Mouse (Mus musculus) CH12.LX (cell line): ENCODE measurements around the gene Zfp839. TPM values are rescaled to one million over a fixed set of nuclear protein-coding genes. Genes with fewer than 3 reads are reported as not detected.

Experiments
- DNase-seq: peaks from one replicate; pipeline ENCODE4 v3.0.0-alpha.2; 2013; ENCODE audit errors: extremely low read depth
- H3K27ac ChIP-seq: 2 replicates; pipeline ENCODE4 v1.5.1; 2012; ENCODE audit warnings: low read depth, mild to moderate bottlenecking, control low read depth, moderate library complexity; ENCODE audit not compliant: insufficient read depth
- H3K27me3 ChIP-seq: replicated peaks from 2 replicates; pipeline ENCODE3; 2012; ENCODE audit warnings: inconsistent platforms
- H3K36me3 ChIP-seq, 2 experiments: replicated peaks in 1 of 2; 2 replicates each; pipeline versions ENCODE3 to v1.6.1; 2012; ENCODE audit warnings: inconsistent platforms in 1 of 2, low read length in 1 of 2, mild to moderate bottlenecking in 1 of 2, mixed read lengths in 1 of 2, moderate library complexity in 1 of 2; ENCODE audit not compliant: control insufficient read depth in 1 of 2, insufficient read depth in 1 of 2
- H3K4me1 ChIP-seq, 2 experiments: 2 replicates each; pipeline ENCODE4 v1.6.1; 2012; ENCODE audit warnings: inconsistent platforms in 1 of 2, moderate library complexity in 1 of 2; ENCODE audit not compliant: insufficient read depth in 2 of 2, control insufficient read depth in 1 of 2
- H3K4me2 ChIP-seq: 2 replicates; pipeline ENCODE4 v1.6.1; 2012; ENCODE audit warnings: low read depth, mild to moderate bottlenecking, control low read depth; ENCODE audit not compliant: poor library complexity, insufficient read depth, severe bottlenecking
- H3K4me3 ChIP-seq, 3 experiments: fragments of 150-350 bp in 1 of 3; sonication (generic) in 1 of 3; replicated peaks in 1 of 3; 2 replicates each; pipeline versions ENCODE3 to v1.5.1; 2011 to 2012; ENCODE audit warnings: low read depth in 2 of 3, low read length in 2 of 3, mild to moderate bottlenecking in 2 of 3, moderate library complexity in 2 of 3, control low read depth in 1 of 3, improper control_type of control experiment in 1 of 3, inconsistent platforms in 1 of 3, mixed read lengths in 1 of 3; ENCODE audit not compliant: poor library complexity in 1 of 3
- H3K79me2 ChIP-seq: replicated peaks from 2 replicates; pipeline ENCODE4 v1.6.1; 2012; ENCODE audit warnings: mild to moderate bottlenecking, moderate library complexity; ENCODE audit not compliant: control insufficient read depth, poor library complexity, insufficient read depth, severe bottlenecking; ENCODE audit errors: extremely low read depth
- H3K9ac ChIP-seq: 2 replicates; pipeline ENCODE4 v1.6.1; 2012; ENCODE audit warnings: low read depth, mild to moderate bottlenecking, control low read depth, moderate library complexity; ENCODE audit not compliant: insufficient read depth
- H3K9me3 ChIP-seq: replicated peaks from 2 replicates; pipeline ENCODE3; 2012; ENCODE audit warnings: low read length, inconsistent platforms, mixed read lengths
- BHLHE40 ChIP-seq: IDR thresholded peaks from 2 replicates; pipeline ENCODE4 v1.6.1; 2011; ENCODE audit warnings: mild to moderate bottlenecking, low read depth, low read length, improper control_type of control experiment
- CHD1 ChIP-seq: IDR thresholded peaks from 2 replicates; pipeline ENCODE4 v1.6.1; 2012; ENCODE audit warnings: low read depth, low read length, improper control_type of control experiment, inconsistent platforms
- CHD2 ChIP-seq: IDR thresholded peaks from 2 replicates; pipeline ENCODE4 v1.6.1; 2011; ENCODE audit warnings: low read length, improper control_type of control experiment
- CTCF ChIP-seq, 2 experiments: IDR thresholded peaks in 1 of 2; conservative IDR thresholded peaks in 1 of 2; 2 replicates each; pipeline ENCODE4 v1.5.1; 2011 to 2012; ENCODE audit warnings: low read depth in 2 of 2, low read length in 2 of 2, improper control_type of control experiment in 1 of 2, inconsistent platforms in 1 of 2, mild to moderate bottlenecking in 1 of 2, moderate library complexity in 1 of 2
- E2F4 ChIP-seq: IDR thresholded peaks from 2 replicates; pipeline ENCODE4 v1.6.1; 2011; ENCODE audit warnings: low read depth, low read length, improper control_type of control experiment; ENCODE audit not compliant: insufficient replicate concordance
- ELF1 ChIP-seq: IDR thresholded peaks from 2 replicates; pipeline ENCODE4 v1.6.1; 2014; ENCODE audit warnings: low read depth, mild to moderate bottlenecking, inconsistent platforms, low read length, improper control_type of control experiment
- EP300 ChIP-seq: IDR thresholded peaks from 2 replicates; pipeline ENCODE4 v1.6.1; 2011; ENCODE audit warnings: low read length, improper control_type of control experiment
- ETS1 ChIP-seq: conservative IDR thresholded peaks from 2 replicates; pipeline ENCODE4 v1.6.1; 2012; ENCODE audit warnings: low read depth, mild to moderate bottlenecking, inconsistent platforms, low read length, improper control_type of control experiment, moderate library complexity
- GABPA ChIP-seq: IDR thresholded peaks from 2 replicates; pipeline ENCODE4 v1.6.1; 2012; ENCODE audit warnings: low read depth, low read length, improper control_type of control experiment, inconsistent platforms; ENCODE audit not compliant: insufficient replicate concordance
- HCFC1 ChIP-seq: IDR thresholded peaks from 2 replicates; pipeline ENCODE4 v1.6.1; 2012; ENCODE audit warnings: low read depth, mild to moderate bottlenecking, inconsistent platforms, low read length, improper control_type of control experiment
- IRF4 ChIP-seq: IDR thresholded peaks from 2 replicates; pipeline ENCODE4 v1.6.1; 2014; ENCODE audit warnings: low read depth, mild to moderate bottlenecking, inconsistent platforms, low read length, improper control_type of control experiment
- JUN ChIP-seq: IDR thresholded peaks from 2 replicates; pipeline ENCODE4 v1.6.1; 2011; ENCODE audit warnings: low read depth, mild to moderate bottlenecking, low read length, improper control_type of control experiment, moderate library complexity; ENCODE audit not compliant: insufficient read depth
- JUND ChIP-seq: conservative IDR thresholded peaks from 2 replicates; pipeline ENCODE4 v1.6.1; 2011; ENCODE audit warnings: low read depth, low read length, improper control_type of control experiment
- KAT2A ChIP-seq: IDR thresholded peaks from 2 replicates; pipeline ENCODE4 v1.6.1; 2012; ENCODE audit warnings: low read length, improper control_type of control experiment, inconsistent platforms; ENCODE audit not compliant: insufficient replicate concordance
- MAFK ChIP-seq: IDR thresholded peaks from 2 replicates; pipeline ENCODE4 v1.6.1; 2011; ENCODE audit warnings: low read length, improper control_type of control experiment; ENCODE audit not compliant: insufficient replicate concordance
- MAX ChIP-seq: IDR thresholded peaks from 2 replicates; pipeline ENCODE4 v1.6.1; 2011; ENCODE audit warnings: low read length, improper control_type of control experiment
- MAZ ChIP-seq: IDR thresholded peaks from 2 replicates; pipeline ENCODE4 v1.6.1; 2012; ENCODE audit warnings: low read depth, mild to moderate bottlenecking, inconsistent platforms, low read length, improper control_type of control experiment, moderate library complexity
- MEF2A ChIP-seq: IDR thresholded peaks from 2 replicates; pipeline ENCODE4 v1.6.1; 2014; ENCODE audit warnings: low read depth, mild to moderate bottlenecking, inconsistent platforms, low read length, improper control_type of control experiment, borderline replicate concordance
- MXI1 ChIP-seq: IDR thresholded peaks from 2 replicates; pipeline ENCODE4 v1.6.1; 2011; ENCODE audit warnings: mild to moderate bottlenecking, low read depth, low read length, improper control_type of control experiment
- MYC ChIP-seq: IDR thresholded peaks from 2 replicates; pipeline ENCODE4 v1.6.1; 2011; ENCODE audit warnings: low read depth, mild to moderate bottlenecking, improper control_type of control experiment, low read length
- NELFE ChIP-seq: IDR thresholded peaks from 2 replicates; pipeline ENCODE4 v1.6.1; 2011; ENCODE audit warnings: low read depth, low read length, improper control_type of control experiment
- NRF1 ChIP-seq: IDR thresholded peaks from 2 replicates; pipeline ENCODE4 v1.6.1; 2014; ENCODE audit warnings: low read depth, mild to moderate bottlenecking, inconsistent platforms, low read length, improper control_type of control experiment, moderate library complexity
- PAX5 ChIP-seq: IDR thresholded peaks from 2 replicates; pipeline ENCODE4 v1.6.1; 2012; ENCODE audit warnings: low read length, inconsistent platforms, mixed read lengths
- POLR2A ChIP-seq: IDR thresholded peaks from 2 replicates; pipeline ENCODE4 v1.6.1; 2011; ENCODE audit warnings: low read depth, mild to moderate bottlenecking, improper control_type of control experiment, low read length
- POLR2AphosphoS2 ChIP-seq: IDR thresholded peaks from 2 replicates; pipeline ENCODE4 v1.6.1; 2011; ENCODE audit warnings: low read depth, low read length, improper control_type of control experiment
- RAD21 ChIP-seq: IDR thresholded peaks from 2 replicates; pipeline ENCODE4 v1.6.1; 2011; ENCODE audit warnings: low read depth, mild to moderate bottlenecking, low read length, improper control_type of control experiment, moderate library complexity
- RCOR1 ChIP-seq: conservative IDR thresholded peaks from 2 replicates; pipeline ENCODE4 v1.6.1; 2012; ENCODE audit warnings: low read depth, mild to moderate bottlenecking, inconsistent platforms, low read length, improper control_type of control experiment
- SIN3A ChIP-seq: IDR thresholded peaks from 2 replicates; pipeline ENCODE4 v1.6.1; 2012; ENCODE audit warnings: low read length, improper control_type of control experiment, inconsistent platforms
- SMC3 ChIP-seq: IDR thresholded peaks from 2 replicates; pipeline ENCODE4 v1.6.1; 2011; ENCODE audit warnings: low read depth, low read length, improper control_type of control experiment
- TCF12 ChIP-seq: IDR thresholded peaks from 2 replicates; pipeline ENCODE4 v1.6.1; 2014; ENCODE audit warnings: low read depth, mild to moderate bottlenecking, inconsistent platforms, low read length, improper control_type of control experiment
- UBTF ChIP-seq: IDR thresholded peaks from 2 replicates; pipeline ENCODE4 v1.6.1; 2012; ENCODE audit warnings: low read depth, mild to moderate bottlenecking, inconsistent platforms, low read length, improper control_type of control experiment, moderate library complexity
- USF1 ChIP-seq: IDR thresholded peaks from 2 replicates; pipeline ENCODE4 v1.6.1; 2014; ENCODE audit warnings: low read depth, mild to moderate bottlenecking, inconsistent platforms, low read length, improper control_type of control experiment
- USF2 ChIP-seq: conservative IDR thresholded peaks from 2 replicates; pipeline ENCODE4 v1.6.1; 2011; ENCODE audit warnings: low read depth, low read length, improper control_type of control experiment
- ZC3H11A ChIP-seq: IDR thresholded peaks from 2 replicates; pipeline ENCODE4 v1.6.1; 2012; ENCODE audit warnings: low read depth, mild to moderate bottlenecking, inconsistent platforms, low read length, improper control_type of control experiment
- ZKSCAN1 ChIP-seq: IDR thresholded peaks from 2 replicates; pipeline ENCODE4 v1.6.1; 2012; ENCODE audit warnings: low read depth, inconsistent platforms, low read length, improper control_type of control experiment, borderline replicate concordance
- ZMIZ1 ChIP-seq: IDR thresholded peaks from 2 replicates; pipeline ENCODE4 v1.6.1; 2012; ENCODE audit warnings: low read depth, mild to moderate bottlenecking, inconsistent platforms, low read length, improper control_type of control experiment
- ZNF384 ChIP-seq: IDR thresholded peaks from 2 replicates; pipeline ENCODE4 v1.6.1; 2012; ENCODE audit warnings: low read depth, low read length, improper control_type of control experiment, inconsistent platforms
- dilution Hi-C: fragments of 300-500 bp; cut with MboI; formaldehyde crosslinking; loops from 2 replicates; pipeline ENCODE4 v1.14.3; 2020; ENCODE audit warnings: low sequenced_read_pairs; ENCODE audit not compliant: extremely low pct_unique_long_range_greater_than_20kb, extremely low pct_ligation_motif_present
- in situ Hi-C: fragments of 300-500 bp; cut with MboI; formaldehyde crosslinking; loops from 3 replicates; pipeline ENCODE4 v1.14.3; 2019; ENCODE audit warnings: low sequenced_read_pairs, low pct_ligation_motif_present, low pct_unique_long_range_greater_than_20kb, mixed read lengths
- polyA plus RNA-seq: library from polyadenylated mRNA; unstranded; fragments of >175 nt; gene quantifications from 2 replicates; pipeline ENCODE4 v1.2.1, GENCODE M21; 2012; ENCODE audit warnings: low read depth; ENCODE audit not compliant: insufficient read length
- total RNA-seq, 2 experiments: library from RNA; depleted of rRNA; stranded (reverse); fragments of 300-350 nt in 1 of 2; fragments of >200 nt in 1 of 2; gene quantifications; 2 replicates each; pipeline ENCODE4 v1.2.3; 2012 to 2014

Zfp839 gene
- total and polyA plus RNA-seq, 3 experiments, result 3.7 to 9.2 (median 7.8) TPM

GRCm38 (mm10) chr12:110889036-110890020 lies 39.3 kb downstream of the Zfp839 start, which contains the start of the genes Cinp and Tecpr2:
Cinp (minus strand) TSS chr12:110889145.
Tecpr2 (plus strand) TSS chr12:110889264.
- Histone ChIP-seq H3K4me3 (peak within 1 kb of the TSS; percentile 64 to 98 (median 98)), H3K4me2 (peak within 1 kb of the TSS; percentile 92), H3K9ac (peak within 1 kb of the TSS; percentile 76), H3K27ac (peak within 1 kb of the TSS; percentile 22; the same call in 1 of the 2 replicates), H3K27me3 (no peaks in the 10 kb centered on the region), H3K9me3 (no peaks in the 10 kb centered on the region), H3K79me2 (peaks cover 28% of the 10 kb centered on the region), H3K4me1 (peaks cover 8 to 30% of the 10 kb centered on the region in 2 experiments), H3K36me3 (peaks cover 3 to 27% of the 10 kb centered on the region in 2 experiments)
- peak; percentile 98 for DNase-seq
- in situ Hi-C loops (no loop called here), dilution Hi-C loops (no loop called here)
- TF ChIP-seq MXI1 (peak; percentile 99), PAX5 (no peak), ELF1 (peak; percentile 91), HCFC1 (peak; percentile 91), POLR2AphosphoS2 (peak; percentile 61; the same call in 1 of the 2 replicates), RCOR1 (no peak), UBTF (peak; percentile 76; the same call in 1 of the 2 replicates), E2F4 (peak; percentile 92; the same call in 1 of the 2 replicates), MEF2A (peak; percentile 70; the same call in 1 of the 2 replicates), JUN (peak; percentile 85), GABPA (peak; percentile 43; the same call in 1 of the 2 replicates), USF2 (no peak), SIN3A (peak; percentile 99), POLR2A (peak; percentile 85), MYC (peak; percentile 82), IRF4 (peak; percentile 42; the same call in 1 of the 2 replicates), MAX (peak; percentile 78; the same call in 1 of the 2 replicates), MAZ (peak; percentile 31; the same call in 1 of the 2 replicates), RAD21 (no peak), CTCF (conservative IDR thresholded peaks at IDR 0.05 in 1 of 2, IDR thresholded peaks at IDR 0.05 in 1 of 2; ENCODE audit: low read depth in 2 of 2, low read length in 2 of 2) (no peak), NRF1 (no peak), MAFK (no peak), BHLHE40 (no peak; the same call in 1 of the 2 replicates), ETS1 (peak; percentile 51), CHD2 (no peak), EP300 (no peak), KAT2A (peak; percentile 87), CHD1 (no peak), ZMIZ1 (0 out of 2 replicates have a peak, but pooled peaks have one; percentile 48), TCF12 (peak; percentile 82), ZNF384 (no peak), ZKSCAN1 (no peak), SMC3 (no peak), NELFE (peak; percentile 85), JUND (peak; percentile 84), ZC3H11A (no peak), USF1 (no peak)
